Mouse (Mus musculus) kidney, adult 18-20 months (tissue): ENCODE data around the gene Tmem217.

Experiments used
- DNase-seq: peaks from one replicate; pipeline ENCODE4 v3.0.0; 2021

Gene Tmem217

DNA sequence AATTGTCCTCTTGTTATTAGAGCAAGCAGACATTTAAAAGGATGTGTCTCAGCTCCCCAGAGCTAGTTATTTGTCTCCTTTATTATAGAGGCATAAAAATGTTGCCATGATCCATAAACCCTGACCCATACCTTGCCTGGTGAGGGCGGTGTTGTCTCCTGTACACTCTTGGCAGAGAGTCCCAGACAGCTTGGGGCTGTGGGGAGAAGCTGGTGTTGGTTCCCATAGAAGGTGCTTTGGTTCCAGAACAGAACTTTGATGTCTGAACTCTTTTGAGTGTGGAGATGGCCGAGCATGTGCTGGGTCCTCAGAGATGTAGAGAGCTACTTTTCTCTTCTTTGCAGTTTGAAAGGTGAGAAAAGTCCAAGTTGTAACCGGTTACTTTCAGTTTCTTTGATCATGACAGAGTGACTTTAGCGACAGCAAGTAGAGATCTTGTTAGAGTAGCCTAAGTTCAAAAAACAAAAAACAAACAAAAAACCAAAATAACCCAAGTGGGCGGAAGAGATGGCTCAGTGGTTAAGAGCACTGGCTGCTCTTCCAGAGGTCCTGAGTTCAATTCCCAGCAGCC is at the start of gene Tmem217:
Gene Tmem217 (minus strand): TSS at position 224 of the 571 bp plus-strand sequence.
- DNase-seq: no peak

DNA sequence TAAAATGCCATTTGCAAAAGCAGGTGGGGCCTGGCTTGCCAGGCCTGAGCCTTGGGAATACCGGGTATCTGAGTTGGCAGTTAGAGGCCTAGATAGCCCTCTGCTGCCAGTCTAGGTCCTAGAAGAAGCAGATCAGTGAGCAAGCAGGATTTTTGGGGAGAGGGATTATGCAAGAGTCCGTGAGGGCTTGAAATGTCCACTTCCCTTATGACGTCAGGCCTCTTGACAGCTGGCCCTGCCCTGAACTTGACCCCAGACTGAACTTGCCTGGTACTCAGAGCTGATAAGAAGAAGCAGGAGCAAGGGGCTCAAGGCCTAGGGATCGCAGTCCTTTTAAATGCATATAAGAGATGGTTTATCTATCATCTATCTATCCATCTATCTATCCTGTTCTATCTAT is 49.2 kb upstream of the Tmem217 start:
- no peak for DNase-seq

DNA sequence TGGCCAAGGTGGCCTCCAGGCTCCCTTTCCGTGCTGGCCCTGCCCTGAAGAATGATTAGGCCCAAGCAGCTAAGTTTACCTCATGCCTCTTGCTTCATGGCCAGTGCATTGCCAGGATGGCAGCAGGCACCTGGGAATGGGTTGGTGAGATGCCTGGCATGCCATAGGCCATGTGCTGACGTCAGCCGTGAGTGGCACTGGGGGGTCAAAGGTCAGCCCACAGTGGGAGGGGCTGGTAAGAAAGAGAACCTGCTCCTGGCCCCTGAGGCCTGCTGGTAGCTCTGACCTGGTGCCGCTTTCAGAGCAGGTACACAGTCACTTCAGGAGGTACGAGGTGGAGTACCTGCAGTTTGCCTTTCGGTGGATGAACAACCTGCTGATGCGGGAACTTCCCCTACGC is 47.4 kb upstream of the Tmem217 start:
- peak; percentile 54 for DNase-seq

DNA sequence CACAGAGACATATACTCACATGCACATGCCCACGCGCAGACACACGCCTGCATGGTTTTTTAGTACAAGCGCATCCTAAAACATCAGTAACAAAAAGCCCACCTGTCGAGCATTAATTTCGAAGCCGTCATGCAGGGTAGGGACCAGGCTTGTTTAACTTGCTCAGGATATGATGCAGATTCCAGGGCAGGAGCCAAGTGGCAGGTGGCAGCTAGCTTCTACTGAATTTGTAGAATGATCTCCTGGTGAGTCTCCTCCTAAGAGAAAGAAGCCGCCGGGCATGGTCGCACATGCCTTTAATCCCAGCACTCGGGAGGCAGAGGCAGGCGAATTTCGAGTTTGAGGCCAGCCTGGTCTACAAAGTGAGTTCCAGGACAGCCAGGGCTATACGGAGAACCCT is 46.9 kb upstream of the Tmem217 start:
- DNase-seq: no peak

DNA sequence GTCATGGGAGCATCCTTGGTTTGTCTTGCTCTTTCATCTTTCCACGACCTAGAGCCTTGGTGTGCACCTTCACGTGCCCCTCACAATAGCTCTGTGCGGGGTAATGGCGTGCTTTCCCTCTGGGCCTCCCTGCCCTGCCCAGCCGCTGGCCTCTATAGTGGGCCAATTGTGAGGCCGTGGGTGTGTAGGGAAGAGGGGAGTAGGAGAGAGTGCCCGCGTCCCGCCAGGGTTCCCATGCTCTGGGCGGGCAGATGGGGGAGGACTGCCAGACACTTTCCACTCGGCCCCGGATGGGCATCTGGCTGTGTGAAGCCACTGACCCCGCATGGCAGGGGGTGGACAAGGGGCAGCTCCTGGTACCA is 44.6 kb upstream of the Tmem217 start:
- DNase-seq: no peak

DNA sequence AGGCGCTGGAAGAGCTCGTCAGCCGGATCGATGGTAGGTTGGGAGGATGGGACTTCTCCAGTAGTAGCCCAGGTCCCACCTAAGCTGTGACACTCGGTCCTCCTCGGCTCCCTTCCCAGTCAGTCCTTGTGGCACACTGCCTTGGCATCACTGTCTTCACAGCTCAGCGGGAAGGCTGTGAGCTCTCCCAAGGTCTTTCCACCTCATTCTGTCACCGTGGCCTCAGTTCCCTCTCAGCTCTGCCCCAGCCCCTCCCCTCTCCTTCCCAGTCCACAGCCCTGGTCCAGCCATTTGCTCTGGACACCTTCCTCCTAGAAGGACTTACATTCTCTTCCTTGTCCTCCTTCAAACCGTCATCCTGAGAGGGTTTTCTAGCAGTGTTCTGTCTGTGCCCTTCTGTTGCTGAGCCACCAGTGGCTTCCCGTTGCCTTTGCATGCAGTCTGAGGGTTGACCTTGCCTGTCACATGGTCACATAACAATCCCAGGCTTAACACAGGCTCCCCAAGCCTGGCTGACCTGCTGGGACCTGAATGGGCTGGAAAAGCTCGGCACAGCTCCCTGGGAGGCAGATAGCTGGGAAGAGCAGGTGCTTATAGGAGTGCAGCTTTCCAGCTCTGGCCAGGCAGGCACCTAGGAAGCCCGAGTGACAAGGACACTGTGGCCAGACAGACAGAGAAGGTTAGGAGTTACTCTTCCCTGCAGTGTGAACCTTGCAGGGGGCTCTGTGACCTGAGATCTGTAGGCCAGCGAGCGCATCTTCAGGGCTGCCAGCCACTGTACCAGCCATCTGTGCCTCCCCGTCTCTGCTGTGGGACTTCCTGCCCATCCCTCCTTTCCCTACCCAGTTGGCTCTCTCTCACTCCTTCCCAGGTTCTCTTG is 43.9 kb upstream of the Tmem217 start:
- DNase-seq: no peak

DNA sequence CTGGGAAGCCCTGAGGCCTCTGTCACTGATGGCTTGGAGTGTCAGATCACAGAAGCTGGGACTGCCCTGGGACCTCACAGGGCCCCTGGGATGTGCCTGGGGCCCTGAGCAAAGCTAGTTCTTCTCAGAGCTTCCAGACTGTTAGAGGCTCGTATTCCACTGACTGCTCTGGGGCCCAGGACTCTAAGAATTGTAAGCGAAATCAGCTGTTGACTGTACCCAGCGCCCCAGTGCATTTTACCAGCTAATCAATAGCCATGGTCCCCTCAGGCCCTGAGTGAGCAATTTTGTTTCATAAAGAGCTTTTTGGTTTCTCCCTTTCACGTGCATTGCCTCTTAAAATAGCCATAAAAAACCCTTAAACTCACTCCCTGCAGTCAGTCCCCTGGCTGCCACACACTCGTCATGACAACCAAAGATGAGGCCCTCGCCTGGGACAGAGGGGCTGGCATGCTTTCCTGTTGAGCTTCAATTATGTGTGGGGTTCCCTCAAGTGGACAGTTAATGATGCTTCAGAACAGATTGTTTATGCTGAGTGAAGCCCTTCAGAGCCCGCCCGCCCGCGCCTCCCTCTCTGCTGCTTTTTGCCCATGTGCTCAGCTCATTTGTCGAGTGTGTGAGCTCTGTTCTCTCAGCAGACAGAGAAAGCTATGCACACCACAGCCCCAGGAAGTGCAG is 37.2 kb upstream of the Tmem217 start:
- DNase-seq: no peak

DNA sequence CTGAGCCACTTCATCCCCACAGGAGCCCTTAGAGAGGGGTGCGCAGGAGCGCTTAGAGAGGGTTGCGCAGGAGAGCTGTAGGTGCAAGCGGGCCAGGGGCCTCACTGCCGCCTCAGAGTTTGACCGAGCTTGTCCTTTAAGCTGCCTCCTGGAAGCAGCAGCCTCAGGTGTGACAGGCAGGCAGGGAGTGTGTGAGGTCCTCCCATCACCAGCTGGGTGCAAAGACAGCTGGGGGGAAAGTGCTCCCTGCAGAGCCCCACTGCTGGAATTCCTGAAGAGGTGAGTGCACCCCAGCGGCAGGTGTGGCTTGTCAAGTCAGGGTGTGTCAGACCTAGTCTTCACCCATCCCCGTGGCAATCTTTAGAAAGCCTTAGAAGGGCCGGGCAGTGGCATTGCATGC is 34.7 kb upstream of the Tmem217 start:
- DNase-seq: no peak

DNA sequence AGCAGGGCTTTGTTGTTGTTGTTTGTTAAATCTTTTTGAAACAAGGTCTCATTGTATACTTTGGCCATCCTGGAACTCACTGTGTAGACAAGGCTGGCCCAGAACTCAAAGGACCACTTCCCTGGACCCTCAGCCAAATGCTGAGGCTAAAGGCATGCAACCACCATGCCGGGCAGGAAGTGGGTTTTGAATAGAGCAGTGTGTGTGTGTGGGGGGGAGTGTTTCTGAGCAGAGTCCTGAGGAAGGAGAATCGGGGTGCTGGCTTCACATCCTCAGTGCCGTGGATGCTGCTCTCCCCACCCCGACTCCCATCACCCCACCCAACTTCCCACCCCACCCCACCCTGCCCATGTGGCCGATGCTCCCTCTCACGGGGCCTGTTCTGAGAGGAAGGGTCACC is 33.3 kb upstream of the Tmem217 start:
- DNase-seq: no peak

DNA sequence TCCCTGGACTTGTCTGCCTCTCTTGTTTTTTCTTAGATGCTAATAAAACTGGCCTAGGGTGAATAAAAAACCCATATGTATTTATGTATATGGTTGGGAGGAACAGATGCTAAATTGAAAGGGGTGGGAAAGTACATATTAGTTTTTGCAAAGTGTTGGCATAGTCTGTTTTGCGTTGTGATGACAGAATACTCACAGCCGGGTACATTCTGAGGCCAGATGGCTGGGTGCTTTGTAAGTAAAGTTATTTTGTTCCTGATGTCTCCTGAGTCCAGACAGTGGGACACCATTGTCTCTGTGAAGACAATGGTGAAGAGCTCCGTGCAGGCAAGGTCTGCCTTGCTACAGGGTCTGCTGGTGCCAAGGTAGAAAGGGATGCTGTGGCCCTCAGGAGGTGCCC is 32.6 kb upstream of the Tmem217 start:
- DNase-seq: no peak

DNA sequence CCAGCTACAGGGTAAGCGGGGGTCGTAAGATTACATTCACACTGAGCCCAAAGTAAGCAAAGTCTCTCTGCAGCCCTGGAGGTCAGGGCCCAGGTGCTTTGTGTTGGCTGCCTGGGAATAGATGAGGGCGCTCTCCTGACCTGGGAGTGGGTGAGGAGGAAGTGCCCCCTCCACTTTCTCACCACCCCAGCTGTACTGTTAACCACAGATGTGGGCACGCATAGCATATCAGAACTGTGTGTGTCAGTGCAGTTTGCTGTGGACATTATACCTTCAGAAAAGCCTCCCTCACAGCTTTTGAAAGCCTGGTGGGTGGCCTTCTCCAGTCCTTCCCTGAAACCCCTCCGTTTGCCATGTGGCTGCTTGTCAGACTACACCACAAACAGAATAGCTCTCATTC is 32.1 kb upstream of the Tmem217 start:
- no peak for DNase-seq

DNA sequence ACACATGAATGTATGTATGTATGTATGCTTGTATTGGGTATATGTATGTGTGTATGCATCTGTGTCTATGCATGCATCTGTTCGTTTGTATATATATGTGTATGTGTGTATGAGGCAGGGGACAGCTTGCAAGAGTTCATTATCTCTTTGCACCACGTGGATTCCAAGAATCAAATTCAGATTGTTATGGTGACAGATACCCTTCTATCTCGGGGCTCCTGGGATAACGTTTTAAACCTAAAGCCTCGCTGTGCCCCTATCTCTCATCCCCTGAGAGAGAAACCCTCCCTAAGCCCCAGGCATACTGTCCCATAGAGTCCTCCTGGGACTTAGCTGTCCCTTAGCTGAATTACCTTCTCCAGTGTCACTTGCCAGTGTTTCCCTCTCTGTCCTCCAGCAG is 31.4 kb upstream of the Tmem217 start:
- no peak for DNase-seq

DNA sequence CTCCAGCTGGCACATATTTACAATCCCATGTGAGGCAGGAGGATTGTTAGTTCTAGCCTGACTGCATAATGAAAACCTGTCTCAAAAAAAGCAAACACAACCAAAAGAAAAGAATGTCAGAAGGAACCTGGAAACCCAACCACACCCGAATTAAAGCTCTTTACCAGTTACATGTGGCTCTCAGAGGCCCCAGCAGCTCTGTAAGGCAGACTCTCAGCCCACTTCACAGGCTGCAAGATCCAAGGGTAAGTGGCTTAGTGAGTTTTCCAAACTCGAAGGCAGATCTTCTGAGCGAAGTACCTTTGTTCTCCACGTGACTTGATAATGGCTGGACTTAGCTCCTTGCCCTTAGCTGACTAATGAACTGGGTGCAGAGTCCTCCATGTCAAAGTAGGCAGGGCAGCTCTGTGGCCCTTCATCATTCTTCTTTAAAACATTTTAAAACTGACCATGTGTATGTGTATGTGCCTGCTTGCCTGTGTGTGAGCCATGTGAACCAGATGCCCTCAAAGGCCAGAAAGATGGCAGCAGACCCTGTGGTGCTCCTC is 27.5 kb upstream of the Tmem217 start:
- DNase-seq: peak; percentile 37

DNA sequence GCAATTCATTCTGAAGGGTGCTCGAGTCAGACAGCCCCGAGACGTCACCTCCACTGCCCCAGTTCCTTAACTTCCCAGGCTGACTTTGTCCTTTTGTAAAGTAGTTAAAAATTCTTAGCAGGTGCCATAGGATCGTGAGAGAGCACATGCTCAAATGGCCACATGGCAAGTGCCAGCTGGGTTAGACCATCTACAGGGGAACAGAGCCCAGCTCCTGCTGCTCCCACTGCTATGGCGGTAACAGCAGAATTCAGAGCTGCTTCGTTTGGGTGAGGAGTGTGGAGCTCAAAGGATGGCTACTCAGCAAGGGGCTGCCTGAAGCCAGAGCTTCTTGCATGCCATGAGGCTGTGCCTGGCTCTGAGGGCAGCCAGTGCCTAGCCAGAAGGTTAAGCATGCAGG is 17.6 kb upstream of the Tmem217 start:
- no peak for DNase-seq

DNA sequence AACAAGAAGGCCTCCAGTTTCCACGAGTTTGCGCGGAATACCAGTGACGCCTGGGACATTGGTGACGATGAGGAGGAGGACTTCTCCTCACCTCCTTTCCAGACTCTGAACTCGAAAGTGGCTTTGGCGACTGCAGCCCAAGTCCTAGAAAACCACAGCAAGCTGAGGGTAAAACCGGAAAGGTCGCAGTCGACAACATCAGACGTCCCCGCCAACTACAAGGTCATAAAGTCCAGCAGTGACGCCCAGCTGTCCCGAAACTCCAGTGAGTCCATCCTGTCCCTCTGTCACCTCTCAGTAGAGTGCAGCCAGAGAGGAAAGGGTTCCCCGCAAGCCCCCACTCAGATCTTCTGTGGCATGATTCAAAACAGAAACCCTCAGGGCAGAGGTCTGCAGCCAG is 16.2 kb upstream of the Tmem217 start:
- DNase-seq: no peak

DNA sequence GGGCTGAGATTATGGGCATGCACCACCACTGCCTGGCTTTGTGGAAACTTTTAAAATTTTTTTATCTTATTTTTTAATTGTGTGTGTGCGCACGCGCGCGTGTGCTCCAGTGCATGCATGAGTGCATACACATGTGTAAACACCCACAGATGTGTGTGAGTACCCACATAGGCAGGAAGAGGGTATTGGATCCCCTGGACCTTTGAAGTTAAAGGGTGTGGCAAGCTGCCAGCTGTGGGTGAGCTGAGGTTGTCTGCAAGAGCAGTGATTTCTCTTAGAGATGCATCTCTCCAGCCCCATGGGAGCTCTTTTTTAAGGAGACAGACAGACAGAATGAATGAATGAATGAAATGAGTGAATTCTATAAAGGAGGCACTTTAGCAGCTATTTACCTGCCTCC is 13.3 kb upstream of the Tmem217 start:
- no peak for DNase-seq

DNA sequence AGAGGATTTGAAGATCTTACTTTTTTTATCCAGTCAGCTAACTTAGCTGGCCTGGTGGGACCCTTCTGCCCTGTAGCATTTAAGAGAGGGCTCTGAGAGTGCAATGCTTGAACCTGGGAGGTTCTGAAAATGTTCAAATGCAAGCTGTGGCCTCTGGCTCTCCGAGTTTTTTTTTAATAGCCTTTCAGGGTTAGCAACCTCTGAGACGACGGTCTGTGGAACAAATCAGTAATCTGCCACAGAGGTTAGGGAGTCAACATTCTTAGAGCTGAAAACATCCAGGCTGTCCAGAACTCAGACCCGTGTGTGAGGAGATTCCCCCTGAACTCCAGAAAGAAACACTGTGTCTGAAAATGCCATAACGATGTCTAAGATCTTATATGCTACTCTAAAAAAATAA is 6.3 kb upstream of the Tmem217 start:
- DNase-seq: no peak

DNA sequence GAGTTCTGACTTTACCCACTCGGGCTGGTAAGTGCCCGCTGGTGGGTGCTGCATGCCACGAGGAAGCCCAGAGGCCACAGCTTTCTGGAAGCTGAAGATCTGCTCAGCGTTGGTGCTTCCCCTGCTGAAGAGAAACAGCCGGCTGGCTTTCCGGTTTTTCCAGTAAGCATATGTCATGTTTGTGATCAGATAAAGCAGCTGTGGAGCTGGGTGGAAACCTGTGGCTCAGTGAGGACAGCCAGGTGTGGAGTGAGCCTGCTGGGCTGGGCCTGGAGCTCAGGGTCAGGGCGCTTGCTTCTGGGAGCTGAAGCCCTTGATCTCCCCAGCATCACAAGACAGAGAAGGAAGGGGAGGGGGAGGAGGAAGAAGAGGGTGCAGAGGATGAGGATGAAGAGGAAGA is 4.7 kb upstream of the Tmem217 start:
- DNase-seq: no peak

DNA sequence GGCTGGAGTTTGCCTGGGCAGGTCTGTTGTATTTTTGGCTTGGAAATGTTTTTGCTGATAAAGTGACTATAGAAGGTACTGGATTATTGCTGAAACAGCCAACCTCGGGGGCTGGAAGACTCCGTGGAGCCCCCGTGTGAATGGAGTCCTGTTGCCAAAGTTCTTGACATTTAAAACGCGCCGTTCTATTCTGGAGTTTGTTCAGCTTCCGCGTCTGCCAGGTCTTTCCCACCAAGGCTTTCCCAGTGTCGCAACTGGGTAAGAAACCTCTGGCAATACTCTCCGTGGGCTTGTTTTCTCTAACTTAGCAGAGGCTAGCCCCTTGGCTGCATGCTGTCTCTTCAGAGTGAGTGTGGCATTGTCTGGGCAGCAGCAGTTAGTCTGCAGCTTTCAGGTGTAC is 4.3 kb upstream of the Tmem217 start:
- no peak for DNase-seq

DNA sequence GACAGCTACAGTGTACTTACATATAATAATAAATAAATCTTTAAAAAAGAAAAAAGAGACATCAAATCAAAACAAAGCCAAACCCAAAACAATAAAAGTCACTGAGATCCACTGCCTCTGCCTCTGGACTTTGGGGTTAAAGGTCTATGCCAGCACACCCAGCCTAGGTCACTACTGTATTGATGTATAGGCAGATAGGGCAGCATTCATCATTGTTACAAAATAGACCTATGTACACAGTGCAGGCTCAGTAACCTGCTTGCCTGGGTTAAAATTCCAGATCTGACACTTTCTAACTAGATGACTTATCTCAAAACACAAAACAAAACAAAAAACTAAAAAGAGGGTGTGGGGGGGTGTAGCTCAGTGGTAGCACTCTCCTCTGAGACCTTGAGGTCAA is 2.0 kb upstream of the Tmem217 start:
- DNase-seq: no peak

DNA sequence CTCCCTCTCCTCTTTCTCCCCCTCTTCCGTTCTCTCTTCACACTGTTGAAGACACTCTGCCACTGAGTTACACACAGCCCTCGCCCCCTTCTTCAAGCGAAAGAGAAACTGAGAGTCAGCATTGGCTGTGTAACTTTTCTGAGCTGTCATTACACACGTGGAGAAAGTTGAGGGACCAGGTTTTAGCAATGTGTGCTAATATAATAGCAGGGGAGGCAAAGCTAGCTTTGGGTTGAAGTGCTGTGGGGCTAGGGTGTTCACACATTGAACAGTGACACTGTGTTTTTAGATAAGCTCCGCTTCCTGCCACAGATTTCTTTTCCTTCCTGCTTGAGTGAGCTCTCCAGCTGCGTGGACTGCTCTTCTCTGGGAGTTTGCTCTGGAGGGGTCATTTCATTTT is 1.2 kb downstream of the Tmem217 start:
- no peak for DNase-seq

DNA sequence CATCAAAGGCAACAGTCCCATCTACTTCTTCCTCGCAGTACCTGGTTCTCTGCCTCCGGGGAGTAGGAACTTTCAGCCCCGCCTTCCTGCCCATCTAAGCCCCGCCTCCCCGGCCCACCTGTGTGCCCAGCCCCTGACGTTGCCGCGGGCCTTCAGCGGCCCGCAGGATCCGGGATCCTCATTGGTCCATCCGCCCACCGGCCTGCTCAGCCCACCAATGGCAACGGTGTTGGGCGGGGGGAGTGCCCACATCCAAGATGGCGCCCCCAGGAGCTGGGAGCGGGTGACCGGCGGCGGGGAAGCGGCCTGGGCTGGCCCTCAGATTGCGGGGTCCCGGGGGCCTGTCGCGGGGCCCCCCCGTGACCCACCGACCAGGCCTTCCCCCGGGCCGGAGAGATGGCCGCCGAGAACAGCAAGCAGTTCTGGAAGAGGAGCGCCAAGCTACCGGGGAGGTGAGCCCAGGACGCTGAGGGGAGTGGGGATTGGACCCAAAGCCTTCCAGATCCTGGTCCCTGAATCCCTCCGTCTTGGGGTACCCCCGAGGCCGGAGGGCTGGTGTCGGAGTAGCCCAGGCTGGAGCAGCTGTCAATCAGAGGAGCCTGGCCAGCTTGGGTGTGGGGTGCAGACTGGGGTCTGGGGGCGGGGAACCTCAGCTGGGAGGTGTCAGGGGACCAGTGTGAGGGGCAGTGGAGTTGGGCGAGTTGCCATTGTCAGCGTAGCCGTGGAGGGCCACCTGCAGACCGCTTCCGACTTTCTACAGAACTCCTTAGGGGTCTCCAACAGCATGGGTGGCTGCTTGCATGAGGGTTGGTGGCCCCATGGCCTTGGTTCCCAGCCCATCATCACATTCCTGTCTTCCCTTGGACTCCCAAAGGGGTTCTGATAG is 2.4 kb downstream of the Tmem217 start, which contains the start of the genes Gm17657 and Tbc1d22b:
Gene Gm17657 (minus strand): TSS at position 96 of the 886 bp plus-strand sequence.
Gene Tbc1d22b (plus strand): TSS at position 243 of the 886 bp plus-strand sequence.
- peak; percentile 95 for DNase-seq

DNA sequence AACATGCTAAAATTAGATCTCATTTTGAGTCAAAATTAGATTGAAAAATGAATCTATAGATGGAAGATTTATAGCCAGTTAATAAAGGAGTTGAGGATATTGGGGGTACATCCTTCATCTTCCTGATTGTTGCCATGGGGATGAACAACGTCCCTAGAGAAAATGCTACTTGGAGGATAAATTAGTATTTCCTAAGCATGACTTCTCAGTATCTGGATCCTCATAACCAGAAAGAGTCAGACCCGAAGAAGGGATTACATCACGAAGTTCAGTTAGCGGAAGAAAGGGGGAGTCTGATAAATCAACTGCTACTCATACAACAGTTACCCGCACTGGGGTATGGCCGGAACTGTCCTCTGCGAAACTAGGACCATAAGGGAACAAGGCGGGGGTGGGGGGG is 3.2 kb downstream of the Tmem217 start:
- no peak for DNase-seq
